Mouse (Mus musculus): ENCODE measurements around the gene Uggt2.
A peak's percentile ranks its signal among the peaks of the same experiment; 100 is the strongest.

The Uggt2 gene

GRCm38 (mm10) chr14:119098851-119099569, at the start of gene Uggt2:
TSS of gene Uggt2 (minus strand) at chr14:119099430.
- DNase-seq: peak; percentile 88

DNA sequence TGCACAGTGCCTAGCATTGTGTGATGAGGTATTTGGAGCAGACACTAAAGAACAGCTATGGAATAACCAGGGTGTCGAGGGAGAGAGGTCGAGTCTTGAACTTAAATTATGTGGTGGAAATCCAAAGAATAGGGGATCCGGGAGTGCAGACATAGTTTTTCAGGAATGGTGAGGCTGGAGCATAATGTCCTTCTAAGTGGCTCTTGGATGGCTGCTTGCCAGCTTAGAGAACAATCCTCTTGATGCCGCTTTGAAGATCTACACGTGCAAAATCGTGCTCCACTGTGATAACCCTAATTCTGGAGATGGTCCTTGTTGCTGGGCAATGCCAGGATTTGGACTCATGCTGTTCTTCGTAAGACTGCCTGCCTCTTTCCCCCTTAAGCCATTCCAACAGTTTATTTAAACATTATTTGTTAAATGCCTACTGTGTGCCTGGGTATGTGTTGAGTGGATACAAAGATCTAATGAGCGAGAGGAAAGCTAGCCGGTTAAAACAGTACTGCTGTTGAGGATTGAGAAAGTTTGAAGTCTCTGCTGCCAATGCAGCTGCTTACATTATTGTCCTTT, 40.2 kb upstream of the Uggt2 start:
- DNase-seq: no peak

DNA sequence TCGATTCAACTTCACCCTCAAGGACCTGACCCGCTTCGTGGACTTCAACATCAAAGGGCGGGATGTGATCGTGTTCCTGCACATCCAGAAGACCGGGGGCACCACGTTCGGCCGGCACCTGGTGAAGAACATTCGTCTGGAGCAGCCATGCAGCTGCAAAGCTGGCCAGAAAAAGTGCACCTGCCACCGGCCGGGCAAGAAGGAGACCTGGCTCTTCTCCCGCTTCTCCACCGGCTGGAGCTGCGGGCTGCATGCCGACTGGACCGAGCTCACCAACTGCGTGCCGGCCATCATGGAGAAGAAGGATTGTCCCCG, 39.5 kb upstream of the Uggt2 start:
- DNase-seq: peak; percentile 20

GRCm38 (mm10) chr14:119137906-119138785, 38.9 kb upstream of the Uggt2 start, which contains the start of gene Hs6st3:
TSS of gene Hs6st3 (plus strand) at chr14:119138341.
- no peak for DNase-seq

DNA sequence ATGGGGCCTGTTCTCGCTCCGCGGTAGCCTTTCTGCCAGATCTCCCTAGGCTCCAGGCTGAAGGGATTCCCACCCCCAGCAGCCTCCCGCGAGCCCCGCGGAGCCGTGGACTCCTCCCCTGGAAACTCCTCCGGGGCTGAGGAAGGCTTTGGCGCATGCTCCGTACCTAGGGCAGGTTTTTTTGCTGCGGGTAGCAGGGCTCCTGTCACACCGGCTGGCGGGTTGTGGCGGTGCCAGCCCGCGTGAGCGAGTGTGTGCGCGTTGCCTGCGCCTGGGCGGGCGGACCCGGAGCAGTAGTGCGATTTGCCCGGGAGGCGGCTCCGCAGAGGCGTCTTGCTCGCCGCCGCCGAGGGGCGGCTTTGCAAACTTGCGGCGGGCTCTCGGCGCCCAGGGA, 38.3 kb upstream of the Uggt2 start:
- DNase-seq: peak; percentile 90

GRCm38 (mm10) chr14:119127330-119127729, 28.1 kb upstream of the Uggt2 start:
- no peak for DNase-seq

DNA sequence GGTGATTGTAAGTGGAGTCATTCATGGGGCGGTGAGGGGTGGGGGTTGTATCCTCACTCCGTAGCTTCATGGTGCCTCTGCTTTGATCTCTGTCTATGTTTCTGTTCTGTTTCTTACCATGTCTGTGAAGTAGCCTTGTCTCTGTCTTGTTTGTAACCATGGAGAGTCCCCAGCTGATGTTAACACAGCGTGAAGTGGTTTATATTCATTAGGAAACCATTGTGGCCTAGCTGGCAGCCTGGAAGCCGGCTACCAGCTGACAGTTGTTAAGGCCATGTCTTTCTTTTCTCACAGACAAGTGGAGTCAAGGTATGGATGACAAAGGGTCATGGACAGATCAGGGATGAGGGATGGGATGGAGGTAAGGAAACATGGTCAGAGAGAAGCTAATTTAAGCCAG, 26.6 kb upstream of the Uggt2 start:
- no peak for DNase-seq

DNA sequence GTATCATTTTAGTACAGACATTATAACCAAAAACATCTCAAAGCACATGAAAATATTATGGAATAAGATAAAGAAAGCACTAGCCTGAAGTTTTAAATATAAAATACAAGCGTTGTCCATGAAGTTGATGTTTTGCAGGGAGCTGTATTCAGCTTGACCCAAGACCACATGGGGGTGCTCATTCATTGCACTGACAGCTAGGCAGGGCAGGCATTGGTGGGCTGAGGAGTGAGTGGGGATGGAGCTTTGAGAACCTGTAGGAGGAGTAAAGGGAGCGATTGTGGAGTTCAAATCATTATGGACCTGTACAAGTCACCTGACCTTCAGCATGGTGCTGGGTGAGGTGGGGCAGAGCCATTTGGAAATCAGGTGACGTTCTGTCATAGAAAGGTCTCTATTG, 24.8 kb upstream of the Uggt2 start:
- no peak for DNase-seq

GRCm38 (mm10) chr14:119123582-119123981, 24.4 kb upstream of the Uggt2 start:
- DNase-seq: no peak

GRCm38 (mm10) chr14:119112558-119112957, 13.3 kb upstream of the Uggt2 start:
- no peak for DNase-seq

DNA sequence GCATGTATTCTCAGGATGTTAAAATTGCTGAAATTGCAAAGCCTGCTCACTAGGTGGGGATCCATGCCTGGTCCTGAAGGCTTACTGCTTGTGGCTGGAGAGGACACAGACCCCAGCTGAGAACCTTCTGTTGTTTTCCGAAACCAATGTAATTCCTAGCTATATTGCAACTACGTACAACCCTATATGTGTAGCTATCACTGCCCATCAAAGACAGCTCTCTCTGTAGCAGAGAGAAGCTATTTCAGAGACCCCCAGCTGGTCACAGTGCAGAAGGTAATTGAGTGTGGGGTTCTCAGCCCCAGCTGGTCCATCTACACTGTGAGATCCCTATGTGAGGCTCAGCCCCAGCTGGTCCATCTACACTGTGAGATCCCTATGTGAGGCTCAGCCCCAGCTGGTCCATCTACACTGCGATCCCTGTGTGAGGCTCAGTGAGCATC, 10.6 kb upstream of the Uggt2 start:
- no peak for DNase-seq

DNA sequence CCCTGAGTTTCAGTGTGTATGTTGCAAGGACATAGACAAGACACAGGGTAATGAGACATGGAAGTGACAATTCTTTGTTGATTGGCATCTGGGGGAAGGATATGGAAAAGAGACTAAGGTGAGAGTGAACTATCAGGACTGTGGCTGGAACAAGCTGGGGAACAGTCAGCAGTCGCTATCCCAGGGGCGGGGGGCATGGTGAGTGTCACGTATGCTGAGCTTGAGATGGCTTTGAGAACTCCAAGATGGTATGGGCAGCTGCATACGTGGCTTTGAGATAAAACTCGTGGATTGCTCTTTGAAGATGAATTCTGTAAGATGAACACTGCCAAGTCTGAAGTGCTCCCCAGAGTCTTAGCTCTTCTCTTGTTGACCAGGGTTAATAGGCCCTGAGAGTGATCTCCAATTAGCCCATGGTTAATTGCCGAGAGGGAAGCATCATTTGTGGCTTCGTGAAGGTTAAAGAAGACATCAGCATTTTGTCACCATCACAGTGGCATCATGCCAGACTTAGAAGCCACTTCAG, 9.6 kb upstream of the Uggt2 start:
- DNase-seq: no peak

DNA sequence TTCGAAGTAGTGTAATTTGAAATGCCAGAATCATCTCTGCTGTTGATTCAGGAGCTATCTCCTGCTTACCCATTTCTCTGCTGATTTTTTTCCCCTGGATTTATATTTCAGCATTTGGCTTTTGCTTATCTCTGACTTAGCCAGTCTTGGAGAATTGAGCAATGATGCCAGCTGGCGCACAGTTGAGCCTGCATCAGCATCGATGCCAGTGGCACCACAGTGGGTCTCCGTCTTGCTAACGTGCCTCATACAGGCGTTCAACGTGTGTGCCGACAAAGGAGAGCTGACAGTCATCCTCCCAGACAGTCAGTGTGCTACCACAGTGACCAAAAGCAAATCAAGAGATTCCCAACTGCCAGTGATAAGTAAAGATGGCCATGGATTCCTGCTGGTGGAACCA, 8.4 kb upstream of the Uggt2 start:
- DNase-seq: no peak

- DNase-seq: no peak
These were observed 301 bp upstream of the Uggt2 start for GRCm38 (mm10) chr14:119099570-119099891.

DNA sequence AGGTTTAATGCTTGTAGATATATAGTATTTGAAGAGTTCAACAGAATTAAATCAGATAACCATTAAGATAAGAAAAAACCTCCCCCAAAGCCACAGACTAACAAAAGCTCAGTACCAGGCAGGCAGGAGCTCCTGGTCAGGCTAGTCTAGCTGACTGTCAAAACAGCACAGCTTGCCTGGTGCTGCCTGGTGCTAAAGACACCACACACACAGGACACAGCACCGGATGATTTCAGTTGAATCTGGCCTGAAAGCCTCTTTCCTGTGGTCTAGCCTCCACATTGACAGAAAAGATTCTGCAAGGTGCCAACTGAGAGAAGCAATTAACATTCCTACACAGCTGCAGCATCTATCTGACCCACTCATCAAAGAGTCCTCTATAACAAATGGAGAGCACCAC, 37.4 kb downstream of the Uggt2 start:
- no peak for DNase-seq

GRCm38 (mm10) chr14:119060682-119061081, 38.5 kb downstream of the Uggt2 start:
- DNase-seq: peak; percentile 32

DNA sequence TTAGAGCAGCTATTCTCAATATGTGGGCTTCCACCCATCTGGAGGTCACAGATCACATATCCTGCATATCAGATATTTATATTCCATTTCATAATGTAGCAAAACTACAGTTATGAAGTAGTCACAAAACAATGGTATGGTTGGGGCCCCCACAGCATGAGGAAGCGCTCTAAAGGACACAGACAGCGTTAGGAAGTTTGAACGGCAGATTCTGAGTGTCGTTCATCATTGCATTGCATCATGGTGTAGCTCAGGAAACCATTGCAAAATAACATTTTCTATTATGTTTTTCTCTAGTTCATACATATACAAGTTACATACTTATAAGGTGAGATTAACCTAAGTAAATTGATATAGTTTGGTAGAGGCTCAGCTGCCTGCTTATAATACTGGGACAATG, 42.2 kb downstream of the Uggt2 start:
- DNase-seq: no peak

GRCm38 (mm10) chr14:119052969-119053368, 46.3 kb downstream of the Uggt2 start:
- no peak for DNase-seq

DNA sequence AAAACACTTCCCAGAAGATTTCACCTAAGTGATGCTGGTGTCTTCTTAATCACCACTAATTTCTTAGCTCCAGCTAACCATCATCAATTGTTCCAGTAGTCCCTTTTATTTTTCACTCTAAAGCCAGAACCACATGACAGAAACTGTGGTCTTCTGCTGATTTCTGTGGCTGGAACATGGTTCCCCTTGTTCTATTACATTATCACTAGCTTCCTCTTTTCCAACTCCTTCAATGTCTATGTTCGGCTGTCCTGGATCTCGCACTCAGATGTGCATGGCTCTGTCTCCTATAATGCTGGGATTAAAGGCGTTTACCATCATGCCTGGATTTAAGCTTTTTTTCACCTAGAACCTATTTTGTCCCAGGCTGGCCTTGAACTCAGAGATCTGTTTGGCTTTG, 46.9 kb downstream of the Uggt2 start:
- no peak for DNase-seq

DNA sequence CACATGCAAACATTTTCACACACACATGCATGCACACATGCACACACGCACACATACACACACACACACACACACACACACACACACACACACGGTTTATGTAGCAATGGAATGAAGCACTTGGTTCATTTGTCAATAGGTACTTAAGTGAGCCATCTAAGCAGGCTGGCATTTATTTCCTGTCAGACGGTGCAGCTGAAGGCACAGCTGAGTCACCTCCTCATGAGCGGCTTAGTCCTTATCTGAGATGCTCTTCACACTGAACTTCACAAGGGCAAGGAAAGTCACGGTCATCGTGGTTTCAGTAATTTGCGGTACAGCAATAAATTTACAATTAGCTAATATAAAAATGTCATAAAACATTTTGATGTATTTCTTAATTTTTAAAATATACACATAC, 55.5 kb downstream of the Uggt2 start:
- no peak for DNase-seq

GRCm38 (mm10) chr14:119040253-119040652, 59.0 kb downstream of the Uggt2 start:
- DNase-seq: no peak

DNA sequence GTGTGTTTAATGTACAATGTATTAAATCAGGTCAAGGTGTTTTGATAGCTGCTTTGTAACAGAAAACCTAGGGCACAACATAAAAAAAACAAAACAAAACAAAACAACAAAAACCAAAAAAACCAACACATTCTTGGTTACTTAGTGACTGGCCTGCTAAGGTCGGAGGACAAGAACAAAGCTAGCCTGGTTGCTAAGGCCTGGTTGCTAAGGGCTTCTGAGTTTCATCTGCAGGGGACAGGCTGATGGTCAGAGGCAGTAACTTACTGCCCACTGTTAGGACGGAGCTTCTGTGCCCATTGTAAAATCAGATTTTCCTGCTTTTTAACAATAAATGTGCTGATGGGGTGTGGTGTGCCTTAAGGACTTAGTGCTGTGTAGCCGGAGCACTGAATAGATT, 61.5 kb downstream of the Uggt2 start:
- no peak for DNase-seq

DNA sequence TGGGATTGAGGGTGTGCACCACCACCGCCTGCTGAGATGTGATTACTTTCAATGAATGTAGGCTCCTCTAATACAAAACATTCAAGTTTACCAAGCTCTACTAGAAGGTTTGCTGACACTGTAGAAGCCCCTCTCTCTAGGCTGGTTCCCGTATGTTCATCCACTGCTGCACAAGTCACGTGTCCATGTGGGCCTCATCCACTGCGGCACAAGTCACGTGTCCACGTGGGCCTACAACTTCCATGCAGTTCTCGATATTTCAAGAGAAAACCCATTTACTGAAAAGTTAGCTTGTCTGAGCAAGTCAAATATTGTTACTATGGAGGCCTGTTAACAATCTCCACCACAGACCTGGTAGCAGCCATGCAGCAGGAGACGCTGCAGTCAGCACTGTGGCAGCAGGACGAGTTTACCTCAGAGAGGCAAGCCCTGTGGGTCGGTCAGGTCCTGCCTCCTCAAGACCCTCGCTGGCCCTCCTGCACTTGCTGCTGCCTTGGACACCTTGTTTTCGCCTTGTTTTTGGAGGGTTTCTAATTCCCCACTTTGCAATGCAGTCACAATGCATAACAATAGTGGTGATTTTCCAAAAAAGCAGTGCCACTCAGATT, 62.0 kb downstream of the Uggt2 start:
- DNase-seq: no peak

All from right cerebral cortex, postnatal 25 days (tissue).